Mouse (Mus musculus): Measurements from ENCODE around the gene Sgtb. TPM values are rescaled to one million over a fixed set of nuclear protein-coding genes. Genes with fewer than 3 reads are reported as not detected.
A peak's percentile ranks its signal among the peaks of the same experiment; 100 is the strongest.

Sgtb gene
- 7.4 and 9.4 TPM in 2 replicates for polyA plus RNA-seq (2016; fragmentation: Nextera tagmentation; extraction: Ambion mirVana)

DNA sequence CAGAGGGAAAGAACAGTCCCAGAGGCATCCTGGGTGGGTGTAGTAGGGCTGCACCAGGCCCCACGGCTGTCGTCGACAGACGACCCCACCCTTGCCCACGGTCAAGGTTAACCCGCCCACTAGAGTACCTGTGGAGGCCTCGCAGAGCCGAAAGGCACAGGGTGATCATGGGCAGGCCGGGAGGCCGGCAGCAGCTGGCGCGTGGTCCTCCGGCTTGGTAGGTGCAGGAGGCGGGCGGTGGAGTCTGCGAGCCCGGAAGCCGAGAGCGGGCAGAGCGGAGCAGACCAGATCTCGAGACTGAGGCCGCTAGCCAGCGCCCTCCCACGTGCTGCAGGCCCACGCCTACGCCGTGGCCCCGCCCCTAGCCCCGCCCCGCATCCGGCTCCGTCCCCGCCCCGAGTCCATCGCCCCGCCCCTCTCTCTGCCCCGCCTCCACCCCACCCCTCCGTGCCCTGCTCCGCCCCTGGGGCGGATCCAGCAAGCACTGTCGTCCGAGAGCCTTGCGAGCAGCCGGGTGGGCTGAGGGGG, at the start of gene Sgtb, which contains the start of gene Nln:
TSS of gene Sgtb (plus strand) at position 454 of the 528 bp plus-strand sequence.
TSS of gene Nln (minus strand) at position 327 of the 528 bp plus-strand sequence.
- Histone ChIP-seq H3K27ac (peak within 1 kb of the TSS; percentile 77), H3K4me2 (peak within 1 kb of the TSS; percentile 99), H3K9me3 (peaks cover 3% of the 10 kb centered on the region; the same call in 1 of the 2 replicates), H3K9ac (replicated peaks) (peak within 1 kb of the TSS; percentile 76), H3K4me1 (replicated peaks) (peaks cover 9% of the 10 kb centered on the region; the same call in 1 of the 2 replicates), H3K36me3 (peaks cover 6% of the 10 kb centered on the region; the same call in 1 of the 2 replicates), H3K4me3 (replicated peaks) (peak within 1 kb of the TSS; percentile 80), H3K27me3 (no peaks in the 10 kb centered on the region)
- peak; percentile 97 for ATAC-seq (ENCODE audit: insufficient number of reproducible peaks, insufficient read depth, low FRiP score, low TSS enrichment, low read depth)
- 0% methylated on average over 39 of the region's 44 CpGs for WGBS

DNA sequence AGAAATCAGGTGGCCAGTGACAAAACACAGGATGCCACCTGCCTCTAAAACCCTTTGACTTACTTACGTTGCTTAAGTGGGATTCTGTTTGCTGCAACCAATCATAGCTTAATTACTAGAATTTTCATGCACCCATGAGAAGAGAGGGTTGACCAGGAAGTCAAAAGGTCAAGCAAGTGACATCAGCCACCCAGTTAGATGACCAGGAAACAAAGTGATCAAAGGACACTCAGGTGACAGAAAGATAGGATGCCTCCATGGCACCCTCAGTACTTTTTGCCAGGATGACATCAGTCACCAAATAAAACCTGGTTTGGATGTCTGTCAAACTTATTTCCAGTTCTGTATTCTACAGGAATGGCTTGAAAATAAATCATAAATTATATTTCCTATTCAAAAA, 49.3 kb upstream of the Sgtb start:
- Histone ChIP-seq H3K4me2 (no peak overlapping the region), H3K36me3 (peaks cover 12% of the 10 kb centered on the region; the same call in 1 of the 2 replicates), H3K9me3 (no peaks in the 10 kb centered on the region), H3K4me3 (replicated peaks) (no peak overlapping the region), H3K27me3 (no peaks in the 10 kb centered on the region), H3K27ac (no peak overlapping the region), H3K4me1 (replicated peaks) (peaks cover 23% of the 10 kb centered on the region), H3K9ac (replicated peaks) (no peak overlapping the region)
- WGBS = 58% methylated on average over 1 of the region's 1 CpGs
- ATAC-seq (ENCODE audit: insufficient number of reproducible peaks, insufficient read depth, low FRiP score, low TSS enrichment, low read depth) = no peak

DNA sequence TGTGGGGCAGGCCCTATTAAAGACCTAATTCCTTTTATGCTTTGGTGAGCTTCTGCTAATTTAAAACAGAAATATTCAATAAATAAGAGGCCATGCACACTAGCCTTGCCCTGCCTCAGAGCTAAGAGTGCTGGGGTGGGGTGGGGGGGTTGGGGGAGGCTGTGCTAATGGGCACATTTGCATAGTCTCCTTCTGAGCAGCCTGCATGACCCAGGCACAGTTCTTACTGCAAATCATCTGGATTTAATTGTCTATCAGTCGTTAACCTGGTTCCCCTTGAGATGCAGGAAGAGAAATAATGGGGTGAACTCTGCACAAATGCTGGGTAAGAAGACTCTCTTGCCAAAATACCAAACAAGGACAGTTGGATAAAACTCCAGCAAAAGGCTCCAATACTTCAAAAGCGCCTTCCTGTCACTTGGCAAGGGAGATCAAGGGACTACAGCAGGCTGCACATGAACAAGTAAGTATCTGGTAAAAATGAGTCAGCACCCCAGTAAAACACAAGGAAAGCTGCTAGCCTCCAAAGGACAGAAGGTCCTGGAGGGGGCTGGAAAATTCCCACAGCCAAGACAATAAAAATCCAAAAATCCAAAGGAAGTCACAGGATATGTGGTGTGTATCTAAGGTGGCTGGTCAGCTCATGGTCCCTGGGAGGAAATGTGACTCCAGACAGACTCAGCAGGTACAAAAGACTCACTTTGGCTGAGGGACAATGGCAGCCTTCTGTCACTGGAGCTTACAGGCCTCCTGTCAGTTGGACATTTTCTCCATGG, 47.4 kb upstream of the Sgtb start:
- no peak overlapping the region for H3K9ac ChIP-seq (replicated peaks)
- H3K27me3 ChIP-seq = no peaks in the 10 kb centered on the region
- no peak overlapping the region for H3K4me2 ChIP-seq
- peak overlapping the region; percentile 69 for H3K27ac ChIP-seq
- no peaks in the 10 kb centered on the region for H3K9me3 ChIP-seq
- H3K4me1 ChIP-seq (replicated peaks) = peaks cover 23% of the 10 kb centered on the region
- WGBS = 26% methylated on average over 2 of the region's 2 CpGs
- peaks cover 9% of the 10 kb centered on the region; the same call in 1 of the 2 replicates for H3K36me3 ChIP-seq
- ATAC-seq (ENCODE audit: insufficient number of reproducible peaks, insufficient read depth, low FRiP score, low TSS enrichment, low read depth) = peak; percentile 82; the same call in 1 of the 2 replicates
- no peak overlapping the region for H3K4me3 ChIP-seq (replicated peaks)

DNA sequence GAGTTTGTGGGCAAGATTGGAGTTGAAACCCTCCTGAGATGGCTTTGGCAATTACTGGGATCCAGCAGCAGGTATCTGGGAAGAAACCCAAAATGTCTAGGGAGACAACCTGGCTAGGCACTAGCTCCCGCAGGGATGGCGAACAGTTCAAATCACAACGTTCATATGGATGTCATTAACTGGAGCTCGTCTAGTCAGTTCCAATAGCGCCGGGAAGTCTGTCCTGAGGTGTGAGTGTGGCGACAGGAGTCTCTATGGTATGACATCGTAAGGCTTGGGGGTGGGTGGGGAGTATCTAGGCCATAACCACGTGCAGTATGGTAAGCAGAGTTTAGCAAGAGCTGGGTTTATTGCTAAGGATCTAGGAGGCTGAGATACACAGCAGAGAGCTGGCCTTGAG, 46.5 kb upstream of the Sgtb start:
- H3K27me3 ChIP-seq = no peaks in the 10 kb centered on the region
- no peak overlapping the region for H3K9ac ChIP-seq (replicated peaks)
- H3K27ac ChIP-seq = peak overlapping the region; percentile 69
- ATAC-seq (ENCODE audit: insufficient number of reproducible peaks, insufficient read depth, low FRiP score, low TSS enrichment, low read depth) = peak; percentile 60; the same call in 1 of the 2 replicates
- H3K9me3 ChIP-seq = no peaks in the 10 kb centered on the region
- no peak overlapping the region for H3K4me2 ChIP-seq
- H3K4me3 ChIP-seq (replicated peaks) = no peak overlapping the region
- 0 out of 2 replicates have a peak, but pooled peaks cover 5% of the 10 kb centered on the region for H3K36me3 ChIP-seq
- H3K4me1 ChIP-seq (replicated peaks) = peaks cover 23% of the 10 kb centered on the region
- WGBS = 19% methylated on average over 9 of the region's 9 CpGs

DNA sequence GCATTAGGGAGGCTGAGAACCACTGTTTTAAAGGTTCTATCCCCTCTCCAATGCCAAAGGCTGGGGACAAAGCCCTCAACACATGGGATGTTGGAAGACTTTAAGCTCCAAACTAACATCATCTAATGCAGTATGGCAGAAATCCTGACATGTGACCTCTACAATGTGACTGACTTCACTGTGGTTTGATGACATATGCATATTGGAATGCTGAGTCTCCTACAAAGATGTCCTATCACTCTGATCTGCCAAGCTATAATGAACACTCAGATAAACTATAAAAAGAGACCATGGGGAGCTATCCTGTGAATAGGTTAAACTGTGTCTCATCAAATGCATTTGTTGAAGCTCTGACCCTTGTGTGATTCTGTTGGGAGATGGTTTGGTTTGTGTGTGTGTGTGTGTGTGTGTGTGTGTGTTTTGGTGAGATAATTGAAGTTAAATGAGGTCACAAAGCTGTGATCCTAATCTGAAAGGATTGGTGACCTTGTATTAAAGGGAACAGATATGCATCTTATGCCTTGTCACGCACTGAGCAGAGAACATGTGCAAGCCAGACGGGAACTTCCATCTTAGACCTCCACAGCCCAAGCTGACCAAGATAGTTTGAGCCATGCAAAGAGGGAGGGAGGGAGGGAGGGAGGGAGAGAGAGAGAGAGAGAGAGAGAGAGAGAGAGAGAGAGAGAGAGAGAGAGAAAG, 43.7 kb upstream of the Sgtb start:
- WGBS = 35% methylated on average over 2 of the region's 2 CpGs
- ATAC-seq (ENCODE audit: insufficient number of reproducible peaks, insufficient read depth, low FRiP score, low TSS enrichment, low read depth) = no peak
- Histone ChIP-seq H3K9me3 (no peaks in the 10 kb centered on the region), H3K4me1 (replicated peaks) (peaks cover 33% of the 10 kb centered on the region), H3K27me3 (no peaks in the 10 kb centered on the region), H3K4me2 (no peak overlapping the region), H3K9ac (replicated peaks) (no peak overlapping the region), H3K4me3 (replicated peaks) (no peak overlapping the region), H3K36me3 (0 out of 2 replicates have a peak, but pooled peaks cover 4% of the 10 kb centered on the region), H3K27ac (no peak overlapping the region)

DNA sequence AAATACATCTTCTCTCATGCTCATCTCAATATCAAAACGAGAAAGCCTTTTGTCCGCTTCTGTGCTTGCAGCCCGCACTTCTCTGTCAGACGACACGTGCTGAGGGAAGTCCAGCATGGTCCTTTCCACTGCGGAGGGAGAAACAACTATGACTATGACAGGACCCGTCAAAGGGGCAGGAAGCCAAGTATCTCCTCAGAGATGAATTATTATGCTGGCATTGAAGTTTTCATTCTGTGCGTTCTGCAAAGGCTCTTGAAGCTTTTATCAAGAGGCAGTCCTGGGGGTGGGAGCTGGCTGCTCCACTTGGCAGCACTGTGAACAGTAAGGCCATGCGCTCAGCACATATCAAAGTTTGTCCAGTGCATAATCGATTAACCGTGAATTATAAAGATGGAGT, 40.3 kb upstream of the Sgtb start:
- no peaks in the 10 kb centered on the region for H3K27me3 ChIP-seq
- no peak overlapping the region for H3K4me2 ChIP-seq
- 0 out of 2 replicates have a peak, but pooled peaks cover 3% of the 10 kb centered on the region for H3K36me3 ChIP-seq
- H3K4me1 ChIP-seq (replicated peaks) = peaks cover 15% of the 10 kb centered on the region; the same call in 1 of the 2 replicates
- H3K9ac ChIP-seq (replicated peaks) = no peak overlapping the region
- no peak for ATAC-seq (ENCODE audit: insufficient number of reproducible peaks, insufficient read depth, low FRiP score, low TSS enrichment, low read depth)
- WGBS = 89% methylated on average over 11 of the region's 11 CpGs
- H3K9me3 ChIP-seq = no peaks in the 10 kb centered on the region
- H3K4me3 ChIP-seq (replicated peaks) = no peak overlapping the region
- no peak overlapping the region for H3K27ac ChIP-seq

DNA sequence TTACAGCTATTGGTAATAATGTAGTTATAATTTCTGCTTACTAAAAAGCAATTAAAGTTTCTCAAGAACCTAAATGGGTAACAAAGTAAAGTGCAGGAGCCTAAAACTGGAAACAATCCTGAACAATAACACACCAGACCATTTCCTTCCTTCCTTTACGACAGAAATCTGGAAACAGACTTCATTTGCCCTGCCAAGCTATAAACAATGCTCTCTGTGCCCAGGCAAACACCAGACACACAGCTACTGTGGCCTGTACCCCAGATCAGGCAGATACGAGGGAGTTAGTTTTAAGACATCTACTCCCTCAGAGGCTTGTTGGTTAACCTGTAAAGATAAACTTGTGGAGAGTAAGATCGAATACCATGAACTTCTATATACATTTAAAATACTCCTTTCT, 38.8 kb upstream of the Sgtb start:
- Histone ChIP-seq H3K27ac (peak overlapping the region; percentile 64), H3K4me2 (no peak overlapping the region), H3K4me1 (replicated peaks) (peaks cover 15% of the 10 kb centered on the region; the same call in 1 of the 2 replicates), H3K4me3 (replicated peaks) (no peak overlapping the region), H3K27me3 (no peaks in the 10 kb centered on the region), H3K9ac (replicated peaks) (no peak overlapping the region), H3K36me3 (0 out of 2 replicates have a peak, but pooled peaks cover 3% of the 10 kb centered on the region), H3K9me3 (no peaks in the 10 kb centered on the region)
- ATAC-seq (ENCODE audit: insufficient number of reproducible peaks, insufficient read depth, low FRiP score, low TSS enrichment, low read depth) = no peak
- WGBS = 38% methylated on average over 3 of the region's 3 CpGs

DNA sequence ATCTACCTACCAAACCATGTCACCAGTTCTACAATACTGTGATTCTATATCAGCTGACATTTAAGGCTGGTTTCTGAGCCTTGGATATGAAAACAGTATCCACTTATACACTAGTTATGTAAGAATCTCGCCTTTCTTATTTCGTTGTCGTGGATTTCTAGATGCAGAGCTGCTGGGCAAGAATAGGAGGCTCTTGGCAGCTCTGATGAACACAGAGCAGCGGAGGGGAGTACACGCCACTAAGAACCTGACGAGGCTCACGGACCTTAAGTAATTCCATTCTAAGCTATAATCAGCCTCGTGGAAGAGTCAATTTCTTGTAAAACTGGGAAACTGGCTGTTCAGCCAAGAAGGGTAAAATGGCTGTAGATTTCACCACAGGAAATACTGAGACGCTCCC, 37.2 kb upstream of the Sgtb start:
- no peak for ATAC-seq (ENCODE audit: insufficient number of reproducible peaks, insufficient read depth, low FRiP score, low TSS enrichment, low read depth)
- WGBS = 80% methylated on average over 9 of the region's 9 CpGs

DNA sequence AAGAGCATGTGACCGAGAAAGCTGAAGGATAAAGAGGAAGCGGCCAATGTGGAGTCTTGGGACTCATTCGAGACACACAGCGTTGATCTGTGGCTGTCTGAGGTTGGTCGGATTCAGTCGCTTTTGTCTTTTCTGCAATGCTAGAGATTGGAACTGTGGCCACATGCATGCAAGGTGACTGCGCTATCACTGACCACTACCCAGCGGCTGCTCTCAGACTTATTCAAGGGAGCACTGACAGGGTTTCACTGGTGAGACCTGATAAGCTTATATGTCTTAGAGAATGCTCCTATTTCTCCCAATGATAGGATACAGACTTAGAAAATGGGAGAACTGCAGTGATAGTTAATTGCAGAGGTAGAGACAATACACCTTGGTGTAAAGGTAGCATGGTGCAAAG, 35.3 kb upstream of the Sgtb start:
- H3K9ac ChIP-seq (replicated peaks) = no peak overlapping the region
- WGBS = 95% methylated on average over 8 of the region's 8 CpGs
- H3K27me3 ChIP-seq = no peaks in the 10 kb centered on the region
- H3K4me2 ChIP-seq = no peak overlapping the region
- no peak overlapping the region for H3K4me3 ChIP-seq (replicated peaks)
- H3K27ac ChIP-seq = no peak overlapping the region
- no peak for ATAC-seq (ENCODE audit: insufficient number of reproducible peaks, insufficient read depth, low FRiP score, low TSS enrichment, low read depth)
- H3K9me3 ChIP-seq = no peaks in the 10 kb centered on the region
- H3K36me3 ChIP-seq = 0 out of 2 replicates have a peak, but pooled peaks cover 3% of the 10 kb centered on the region
- H3K4me1 ChIP-seq (replicated peaks) = peaks cover 15% of the 10 kb centered on the region; the same call in 1 of the 2 replicates

More for the DNA sequence above, 37.2 kb upstream of the Sgtb start:
- Histone ChIP-seq H3K4me2 (no peak overlapping the region), H3K36me3 (0 out of 2 replicates have a peak, but pooled peaks cover 3% of the 10 kb centered on the region), H3K4me1 (replicated peaks) (peaks cover 15% of the 10 kb centered on the region; the same call in 1 of the 2 replicates), H3K9me3 (no peaks in the 10 kb centered on the region), H3K27ac (no peak overlapping the region), H3K27me3 (no peaks in the 10 kb centered on the region), H3K9ac (replicated peaks) (no peak overlapping the region), H3K4me3 (replicated peaks) (no peak overlapping the region)

DNA sequence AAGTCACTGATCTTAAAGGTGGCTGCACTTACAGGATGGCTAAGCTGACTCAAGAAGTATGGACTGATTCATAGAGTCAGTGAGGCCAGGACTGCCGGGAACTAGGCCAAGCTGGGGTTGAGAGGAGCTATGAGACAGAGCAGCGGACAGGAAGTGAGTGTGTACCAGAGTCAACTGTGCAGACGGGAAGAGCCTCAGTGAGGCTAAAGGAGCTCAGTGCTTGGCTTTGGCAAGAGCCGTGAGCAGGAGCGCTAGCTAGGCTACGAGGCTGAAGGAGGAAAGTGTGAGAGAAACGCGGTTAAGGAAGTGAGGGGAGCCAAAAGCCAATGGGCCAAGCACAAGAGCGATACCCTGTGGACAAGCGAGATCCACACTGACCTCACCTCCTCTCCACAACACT, 34.8 kb upstream of the Sgtb start:
- H3K36me3 ChIP-seq = 0 out of 2 replicates have a peak, but pooled peaks cover 3% of the 10 kb centered on the region
- WGBS = 83% methylated on average over 10 of the region's 10 CpGs

DNA sequence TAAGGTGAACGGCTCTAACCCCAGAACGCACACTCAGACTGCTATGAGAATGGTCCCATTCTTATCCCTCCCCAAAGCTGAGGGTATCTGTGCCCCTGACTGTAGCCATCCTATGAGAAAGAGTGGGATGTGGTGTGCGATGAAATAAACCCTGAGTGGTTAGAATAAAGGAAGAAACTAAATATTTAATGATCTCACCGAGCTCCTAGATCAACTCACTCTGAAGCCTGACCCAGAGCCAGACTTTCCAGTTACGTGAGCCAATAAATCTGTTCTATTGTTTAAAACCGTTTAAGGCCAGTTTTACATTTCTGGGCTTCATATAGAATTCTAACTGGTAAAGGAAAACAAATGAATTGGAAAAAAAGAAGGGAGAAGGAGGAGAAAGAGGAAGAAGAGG, 32.5 kb upstream of the Sgtb start:
- no peak overlapping the region for H3K4me3 ChIP-seq (replicated peaks)
- ATAC-seq (ENCODE audit: insufficient number of reproducible peaks, insufficient read depth, low FRiP score, low TSS enrichment, low read depth) = no peak

More for the DNA sequence above, 34.8 kb upstream of the Sgtb start:
- H3K27ac ChIP-seq = no peak overlapping the region
- no peak overlapping the region for H3K9ac ChIP-seq (replicated peaks)
- H3K27me3 ChIP-seq = no peaks in the 10 kb centered on the region
- H3K4me2 ChIP-seq = no peak overlapping the region
- no peak for ATAC-seq (ENCODE audit: insufficient number of reproducible peaks, insufficient read depth, low FRiP score, low TSS enrichment, low read depth)
- peaks cover 10% of the 10 kb centered on the region; the same call in 1 of the 2 replicates for H3K4me1 ChIP-seq (replicated peaks)
- H3K9me3 ChIP-seq = no peaks in the 10 kb centered on the region
- no peak overlapping the region for H3K4me3 ChIP-seq (replicated peaks)

More for the DNA sequence above, 32.5 kb upstream of the Sgtb start:
- Histone ChIP-seq H3K9ac (replicated peaks) (no peak overlapping the region), H3K36me3 (0 out of 2 replicates have a peak, but pooled peaks cover 3% of the 10 kb centered on the region), H3K4me2 (no peak overlapping the region), H3K27me3 (no peaks in the 10 kb centered on the region), H3K4me1 (replicated peaks) (0 out of 2 replicates have a peak, but pooled peaks cover 4% of the 10 kb centered on the region), H3K9me3 (no peaks in the 10 kb centered on the region), H3K27ac (no peak overlapping the region)
- 77% methylated on average over 6 of the region's 6 CpGs for WGBS

Data from limb, embryonic 12.5 days (tissue).